Mouse (Mus musculus) neural tube, embryonic 14.5 days (tissue): ENCODE results near the gene Coro1b. TPM values are rescaled to one million over a fixed set of nuclear protein-coding genes. Genes with fewer than 3 reads are reported as not detected.

Experiments used
- ATAC-seq: fragments of 200-750 bp; cut with Nextera tagmentation; 2 replicates; pipeline ENCODE4 v1.8.0; 2017; ENCODE audit warnings: low read depth, mild to moderate bottlenecking, moderate TSS enrichment, moderate library complexity
- H3K27ac ChIP-seq: fragments of 300-500 bp; sonication (generic); 2 replicates; pipeline ENCODE4 v1.5.1; 2014; ENCODE audit warnings: low read depth, mild to moderate bottlenecking, control low read depth, low read length, moderate library complexity, mixed read lengths
- H3K27me3 ChIP-seq: fragments of 300-500 bp; sonication (generic); 2 replicates; pipeline ENCODE4 v1.6.1; 2014; ENCODE audit warnings: low read length; ENCODE audit not compliant: control insufficient read depth, insufficient read depth
- H3K36me3 ChIP-seq: fragments of 300-500 bp; sonication (generic); 2 replicates; pipeline ENCODE4 v1.6.1; 2014; ENCODE audit warnings: low read length, mixed read lengths; ENCODE audit not compliant: control insufficient read depth, insufficient read depth
- H3K4me1 ChIP-seq: fragments of 300-500 bp; sonication (generic); 2 replicates; pipeline ENCODE4 v1.6.1; 2014; ENCODE audit warnings: low read length; ENCODE audit not compliant: control insufficient read depth, insufficient read depth
- H3K4me2 ChIP-seq: fragments of 300-500 bp; sonication (generic); 2 replicates; pipeline ENCODE4 v1.6.1; 2014; ENCODE audit warnings: mild to moderate bottlenecking, low read depth, low read length, control low read depth
- H3K4me3 ChIP-seq: fragments of 300-500 bp; sonication (generic); 2 replicates; pipeline ENCODE4 v1.5.1; 2014; ENCODE audit warnings: low read depth, low read length, control low read depth, mixed read lengths
- H3K9ac ChIP-seq: fragments of 300-500 bp; sonication (generic); replicated peaks from 2 replicates; pipeline ENCODE4 v1.6.1; 2014; ENCODE audit warnings: low read depth, mild to moderate bottlenecking, control low read depth, low read length, mixed read lengths
- H3K9me3 ChIP-seq: fragments of 300-500 bp; sonication (generic); 2 replicates; pipeline ENCODE4 v1.6.1; 2016; ENCODE audit warnings: low read length; ENCODE audit not compliant: control insufficient read depth
- WGBS: fragments of 180-500 bp; shearing (Covaris S2); extraction: QIAGEN DNeasy Blood & Tissue Kit; methylation state at CpG from one replicate; pipeline ENCODE4 v1.1.7; 2014; 5-methylcytosine and 5-hydroxymethylcytosine counted together
- polyA plus RNA-seq: library from polyadenylated mRNA; unstranded; fragments of >200 nt; fragmentation: Nextera tagmentation; extraction: Ambion mirVana; gene quantifications from 2 replicates; pipeline ENCODE4 v1.2.1, GENCODE M21; 2014

The Coro1b gene
- polyA plus RNA-seq, 1 experiment from 2014 or later: 86.9 TPM

DNA sequence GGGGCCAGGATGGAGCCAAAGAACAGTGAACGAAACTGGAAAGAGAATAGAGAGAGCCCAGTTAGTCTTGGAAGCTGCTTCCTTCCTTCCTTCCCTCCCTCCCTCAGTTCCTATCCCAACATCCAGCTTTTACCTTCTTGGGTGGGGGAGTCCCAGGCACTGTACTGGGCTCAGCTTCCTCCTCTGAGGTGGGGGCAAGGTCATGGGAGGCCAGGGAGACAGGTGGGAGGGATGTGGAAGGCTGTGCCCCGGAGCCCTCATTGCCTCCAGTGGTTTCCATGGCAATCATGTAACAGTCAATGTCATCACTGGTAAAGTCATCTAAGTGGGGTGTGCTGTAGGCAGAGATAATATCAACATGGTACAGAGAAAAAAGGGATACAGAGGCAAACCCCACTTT, 47.6 kb downstream of the Coro1b start:
- Histone ChIP-seq H3K4me3 (no peak overlapping the region), H3K9ac (no peak overlapping the region), H3K4me1 (peaks cover 19% of the 10 kb centered on the region), H3K9me3 (no peaks in the 10 kb centered on the region), H3K4me2 (no peak overlapping the region), H3K36me3 (peaks cover 26% of the 10 kb centered on the region), H3K27me3 (no peaks in the 10 kb centered on the region), H3K27ac (no peak overlapping the region)
- 75% methylated on average over 2 of the region's 2 CpGs for WGBS
- no peak for ATAC-seq

DNA sequence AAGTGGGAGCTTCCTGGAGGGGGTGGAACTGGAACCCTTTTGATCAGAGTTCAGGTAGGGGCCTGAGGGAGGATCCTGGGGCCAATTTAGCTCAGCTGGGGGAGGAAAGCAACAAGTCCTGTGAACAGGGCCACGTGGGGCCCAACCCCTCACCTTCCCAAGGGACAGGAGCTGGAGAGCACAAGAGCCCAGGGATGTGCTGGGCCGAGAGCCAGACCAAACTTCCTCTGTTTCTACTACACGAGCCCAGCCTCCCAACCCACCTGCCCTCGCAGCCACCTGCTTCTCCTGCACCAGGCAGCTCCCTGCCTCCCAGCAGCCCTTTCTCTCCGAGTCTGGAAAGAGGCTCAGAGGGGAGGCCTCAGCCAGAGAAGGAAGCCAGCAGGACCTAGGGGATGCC, 48.1 kb downstream of the Coro1b start:
- H3K4me1 ChIP-seq: peaks cover 20% of the 10 kb centered on the region
- H3K27me3 ChIP-seq: no peaks in the 10 kb centered on the region
- peaks cover 26% of the 10 kb centered on the region for H3K36me3 ChIP-seq
- 25% methylated on average over 5 of the region's 5 CpGs for WGBS
- no peak overlapping the region for H3K4me2 ChIP-seq
- ATAC-seq: no peak
- H3K27ac ChIP-seq: no peak overlapping the region
- no peak overlapping the region for H3K4me3 ChIP-seq
- no peak overlapping the region for H3K9ac ChIP-seq
- no peaks in the 10 kb centered on the region for H3K9me3 ChIP-seq

DNA sequence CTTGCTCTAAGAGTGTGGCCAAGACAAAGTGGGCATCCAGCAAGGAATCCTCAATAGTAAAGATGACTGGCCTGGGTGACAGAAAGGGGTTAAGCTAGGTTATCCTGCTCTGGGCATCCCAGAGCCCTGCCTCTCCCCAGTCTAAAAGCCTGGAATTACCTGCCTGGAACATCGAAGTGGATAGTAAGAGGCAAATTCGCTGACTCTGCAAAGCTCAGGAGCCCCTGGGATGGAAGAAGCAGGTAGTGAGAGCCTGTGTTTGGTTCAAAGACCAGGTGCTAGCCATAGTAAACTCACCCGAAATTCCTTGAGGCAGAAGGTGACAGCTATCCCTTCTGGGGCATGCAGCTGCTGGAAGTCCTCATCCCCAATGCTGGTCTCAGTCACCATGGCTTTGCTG, 48.8 kb downstream of the Coro1b start:
- Histone ChIP-seq H3K4me2 (no peak overlapping the region), H3K9me3 (no peaks in the 10 kb centered on the region), H3K9ac (no peak overlapping the region), H3K27ac (no peak overlapping the region), H3K4me1 (peaks cover 22% of the 10 kb centered on the region), H3K36me3 (peaks cover 26% of the 10 kb centered on the region), H3K27me3 (no peaks in the 10 kb centered on the region), H3K4me3 (no peak overlapping the region)
- no peak for ATAC-seq
- WGBS: 79% methylated on average over 3 of the region's 3 CpGs

DNA sequence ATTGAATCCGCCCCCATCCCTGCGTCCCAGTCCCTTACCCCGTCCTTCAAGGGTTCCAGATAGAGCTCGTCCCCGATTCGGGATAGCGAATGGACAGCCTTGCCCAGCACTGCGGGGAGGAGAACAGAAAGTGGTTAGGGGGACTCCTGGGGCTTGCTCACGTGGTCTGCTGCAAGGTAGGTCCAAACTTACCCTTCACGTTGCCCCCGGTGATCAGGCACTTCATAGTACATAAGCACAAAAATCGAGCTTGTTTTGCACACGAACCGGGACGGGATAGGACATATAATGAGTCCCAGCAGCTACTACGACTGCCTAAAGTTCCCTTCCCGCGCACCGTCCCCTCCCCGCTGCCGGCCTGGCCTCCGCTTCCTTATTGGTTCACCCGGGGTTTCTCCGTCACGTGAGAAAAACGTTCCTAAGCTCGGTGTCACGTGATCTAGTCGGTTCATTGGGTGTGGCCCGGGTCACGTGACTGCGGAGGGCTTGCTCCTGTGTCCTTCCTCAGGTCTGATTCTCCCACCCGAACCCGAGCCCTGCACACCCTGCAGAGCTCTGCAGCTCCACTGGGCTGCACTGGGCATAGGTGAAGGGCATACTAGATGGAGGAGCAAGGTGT, 53.0 kb downstream of the Coro1b start, which contains the start of gene Rad9a:
Gene Rad9a (minus strand): TSS at position 372 of the 619 bp plus-strand sequence.
- H3K9ac ChIP-seq: peak within 1 kb of the TSS; percentile 59
- no peaks in the 10 kb centered on the region for H3K27me3 ChIP-seq
- peak within 1 kb of the TSS; percentile 81 for H3K4me2 ChIP-seq
- ATAC-seq: peak; percentile 83
- H3K9me3 ChIP-seq: no peaks in the 10 kb centered on the region
- H3K4me3 ChIP-seq: peak within 1 kb of the TSS; percentile 57
- H3K4me1 ChIP-seq: peaks cover 15% of the 10 kb centered on the region
- peak within 1 kb of the TSS; percentile 28; the same call in 1 of the 2 replicates for H3K27ac ChIP-seq
- WGBS: 0% methylated on average over 34 of the region's 34 CpGs
- no peaks in the 10 kb centered on the region for H3K36me3 ChIP-seq

DNA sequence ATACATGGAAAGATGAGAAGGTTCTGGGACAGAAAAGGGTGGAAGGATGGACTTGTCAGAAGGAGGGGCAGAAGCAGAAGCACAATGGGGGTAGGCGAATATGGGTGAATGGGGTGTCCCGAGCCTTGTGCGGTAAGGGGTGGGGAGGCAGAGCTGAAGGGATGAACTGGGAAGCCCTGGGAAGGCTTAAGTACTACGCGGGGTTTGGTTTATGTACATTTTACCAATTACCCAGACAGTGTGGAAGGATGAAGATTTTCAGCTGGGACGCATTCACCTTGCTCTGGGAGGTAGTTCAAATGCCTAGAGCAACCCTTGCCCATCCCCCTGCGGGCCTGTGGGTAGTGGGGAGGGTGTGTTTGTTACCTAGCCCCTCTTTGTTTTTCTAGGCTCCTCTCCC, 53.7 kb downstream of the Coro1b start:
- Histone ChIP-seq H3K9me3 (no peaks in the 10 kb centered on the region), H3K36me3 (no peaks in the 10 kb centered on the region), H3K4me3 (peak overlapping the region; percentile 57), H3K27ac (no peak overlapping the region), H3K9ac (peak overlapping the region; percentile 59), H3K4me2 (peak overlapping the region; percentile 81), H3K27me3 (no peaks in the 10 kb centered on the region), H3K4me1 (peaks cover 15% of the 10 kb centered on the region)
- 39% methylated on average over 7 of the region's 7 CpGs for WGBS
- ATAC-seq: no peak

DNA sequence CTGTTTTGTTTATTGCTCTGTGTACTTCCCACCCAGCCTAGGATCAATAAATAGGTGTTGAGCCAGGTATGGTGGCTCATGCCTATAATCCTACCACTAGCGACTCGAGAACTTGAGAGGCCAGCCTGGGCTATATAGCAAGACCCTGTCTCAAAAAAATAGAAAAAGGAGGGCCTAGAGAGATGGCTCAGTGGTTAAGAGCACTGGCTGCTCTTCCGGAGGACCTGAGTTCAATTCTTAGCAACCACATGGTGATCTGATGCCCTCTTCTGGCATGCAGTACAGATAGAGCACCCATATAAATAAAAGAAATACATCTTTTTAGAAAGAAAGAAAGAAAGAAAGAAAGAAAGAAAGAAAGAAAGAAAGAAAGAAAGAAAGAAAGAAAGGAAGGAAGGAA, 54.7 kb downstream of the Coro1b start:
- Histone ChIP-seq H3K4me1 (peaks cover 15% of the 10 kb centered on the region), H3K9me3 (no peaks in the 10 kb centered on the region), H3K4me2 (no peak overlapping the region), H3K27me3 (no peaks in the 10 kb centered on the region), H3K36me3 (no peaks in the 10 kb centered on the region), H3K27ac (no peak overlapping the region), H3K9ac (no peak overlapping the region), H3K4me3 (no peak overlapping the region)
- WGBS: 69% methylated on average over 3 of the region's 3 CpGs
- no peak for ATAC-seq

Other genes starting within 250 kb of the Coro1b start
- 8.6 and 16.7 TPM in 2 replicates for gene Tcirg1, start 241.5 kb upstream of the Coro1b start, polyA plus RNA-seq
- 316 and 358 TPM in 2 replicates for gene Ndufs8, start 235.8 kb upstream of the Coro1b start, polyA plus RNA-seq
- gene Aldh3b1, start 218.8 kb upstream of the Coro1b start, polyA plus RNA-seq: 2.1 and 3.1 TPM in 2 replicates
- gene Unc93b1, start 213.4 kb upstream of the Coro1b start, polyA plus RNA-seq: 4.6 and 8.9 TPM in 2 replicates
- not detected in 2 replicates for gene Aldh3b3, start 190.0 kb upstream of the Coro1b start, polyA plus RNA-seq
- gene Aldh3b2, start 176.3 kb upstream of the Coro1b start, polyA plus RNA-seq: 0.15 and 0.40 TPM in 2 replicates
- gene Acy3, start 162.0 kb upstream of the Coro1b start, polyA plus RNA-seq: 1.6 and 3.0 TPM in 2 replicates
- not detected in 2 replicates for gene Tbx10, start 155.9 kb upstream of the Coro1b start, polyA plus RNA-seq
- 29.4 and 33.7 TPM in 2 replicates for gene Nudt8, start 148.0 kb upstream of the Coro1b start, polyA plus RNA-seq
- 3.8 and 4.9 TPM in 2 replicates for gene Gm49405, start 148.0 kb upstream of the Coro1b start, polyA plus RNA-seq
- 6.2 and 6.5 TPM in 2 replicates for gene Doc2g, start 145.3 kb upstream of the Coro1b start, polyA plus RNA-seq
- 241 and 262 TPM in 2 replicates for gene Ndufv1, start 135.8 kb upstream of the Coro1b start, polyA plus RNA-seq
- gene Gstp1, start 110.6 kb upstream of the Coro1b start, polyA plus RNA-seq: 437 and 484 TPM in 2 replicates
- gene Gstp2, start 102.6 kb upstream of the Coro1b start, polyA plus RNA-seq: 2.4 TPM in 1 of 2 replicates, not detected in the other
- not detected in 2 replicates for gene Gstp3, start 89.0 kb upstream of the Coro1b start, polyA plus RNA-seq
- not detected in 2 replicates for gene Cabp2, start 67.0 kb upstream of the Coro1b start, polyA plus RNA-seq
- 78.3 and 81.1 TPM in 2 replicates for gene Cdk2ap2, start 51.4 kb upstream of the Coro1b start, polyA plus RNA-seq
- gene Pitpnm1, start 48.6 kb upstream of the Coro1b start, polyA plus RNA-seq: 65.1 and 76.5 TPM in 2 replicates
- 98.8 and 110 TPM in 2 replicates for gene Aip, start 22.8 kb upstream of the Coro1b start, polyA plus RNA-seq
- gene Gpr152, start 8.8 kb upstream of the Coro1b start, polyA plus RNA-seq: not detected in 2 replicates
- gene Cabp4, start 4.6 kb upstream of the Coro1b start, polyA plus RNA-seq: 0.13 and 0.31 TPM in 2 replicates
- gene Ptprcap, start 5.0 kb downstream of the Coro1b start, polyA plus RNA-seq: 0.51 and 1.0 TPM in 2 replicates
- gene Rps6kb2, start 14.7 kb downstream of the Coro1b start, polyA plus RNA-seq: 40.9 and 45.1 TPM in 2 replicates
- 3.0 and 6.1 TPM in 2 replicates for gene Carns1, start 26.9 kb downstream of the Coro1b start, polyA plus RNA-seq
- gene Tbc1d10c, start 42.7 kb downstream of the Coro1b start, polyA plus RNA-seq: 0.79 and 1.1 TPM in 2 replicates
- gene Ppp1ca, start 43.4 kb downstream of the Coro1b start, polyA plus RNA-seq: 574 and 606 TPM in 2 replicates
- 23.0 and 23.7 TPM in 2 replicates for gene Rad9a, start 53.0 kb downstream of the Coro1b start, polyA plus RNA-seq
- gene Clcf1, start 65.6 kb downstream of the Coro1b start, polyA plus RNA-seq: 0.78 and 1.5 TPM in 2 replicates
- gene AC109138.7, start 65.7 kb downstream of the Coro1b start, polyA plus RNA-seq: not detected in 2 replicates
- 21.1 and 22.6 TPM in 2 replicates for gene Pold4, start 83.3 kb downstream of the Coro1b start, polyA plus RNA-seq
- 12.2 and 14.0 TPM in 2 replicates for gene Ssh3, start 120.6 kb downstream of the Coro1b start, polyA plus RNA-seq
- gene Ankrd13d, start 134.5 kb downstream of the Coro1b start, polyA plus RNA-seq: 50.7 and 62.9 TPM in 2 replicates
- gene Grk2, start 157.6 kb downstream of the Coro1b start, polyA plus RNA-seq: 33.0 and 34.3 TPM in 2 replicates
- 39.1 and 46.3 TPM in 2 replicates for gene Kdm2a, start 249.7 kb downstream of the Coro1b start, polyA plus RNA-seq